Mouse (Mus musculus) forebrain, embryonic 11.5 days (tissue): Measurements from ENCODE around the gene Rcc2. TPM values are rescaled to one million over a fixed set of nuclear protein-coding genes. Genes with fewer than 3 reads are reported as not detected.

Source experiments
- ATAC-seq: fragments of 200-750 bp; cut with Nextera tagmentation; replicated peaks from 2 replicates; pipeline ENCODE4 v1.8.0; 2017; ENCODE audit warnings: moderate TSS enrichment; ENCODE audit not compliant: low FRiP score
- DNase-seq: peaks from one replicate; pipeline ENCODE4 v3.0.0-alpha.2; 2017; ENCODE audit warnings: low spot score
- H3K27ac ChIP-seq: fragments of 300-500 bp; sonication (generic); 2 replicates; pipeline ENCODE4 v1.5.1; 2014; ENCODE audit warnings: low read depth, low read length
- H3K27me3 ChIP-seq: fragments of 300-500 bp; sonication (generic); 2 replicates; pipeline ENCODE4 v1.6.1; 2014; ENCODE audit warnings: mild to moderate bottlenecking, low read length, mixed read lengths; ENCODE audit not compliant: control insufficient read depth, insufficient read depth
- H3K36me3 ChIP-seq: fragments of 300-500 bp; sonication (generic); 2 replicates; pipeline ENCODE4 v1.6.1; 2014; ENCODE audit warnings: mild to moderate bottlenecking, low read length, moderate library complexity, mixed read lengths; ENCODE audit not compliant: control insufficient read depth, insufficient read depth
- H3K4me1 ChIP-seq: fragments of 300-500 bp; sonication (generic); replicated peaks from 2 replicates; pipeline ENCODE4 v1.6.1; 2014; ENCODE audit warnings: low read length, mixed read lengths; ENCODE audit not compliant: control insufficient read depth, insufficient read depth
- H3K4me2 ChIP-seq: fragments of 300-500 bp; sonication (generic); 2 replicates; pipeline ENCODE4 v1.6.1; 2014; ENCODE audit warnings: low read depth, mild to moderate bottlenecking, low read length, moderate library complexity, mixed read lengths; ENCODE audit not compliant: severe bottlenecking
- H3K4me3 ChIP-seq: fragments of 300-500 bp; sonication (generic); 2 replicates; pipeline ENCODE4 v1.5.1; 2014; ENCODE audit warnings: low read depth, low read length
- H3K9ac ChIP-seq: fragments of 300-500 bp; sonication (generic); 2 replicates; pipeline ENCODE4 v1.6.1; 2014; ENCODE audit warnings: low read length
- H3K9me3 ChIP-seq: fragments of 300-500 bp; sonication (generic); 2 replicates; pipeline ENCODE4 v1.6.1; 2016; ENCODE audit warnings: low read length, mixed read lengths; ENCODE audit not compliant: control insufficient read depth
- WGBS: fragments of 180-500 bp; shearing (Covaris S2); extraction: QIAGEN DNeasy Blood & Tissue Kit; methylation state at CpG from one replicate; pipeline ENCODE4 v1.1.7; 2014; 5-methylcytosine and 5-hydroxymethylcytosine counted together
- polyA plus RNA-seq: library from polyadenylated mRNA; unstranded; fragments of >200 nt; fragmentation: Nextera tagmentation; extraction: Ambion mirVana; gene quantifications from 2 replicates; pipeline ENCODE4 v1.2.1, GENCODE M21; 2014

Gene Rcc2
- polyA plus RNA-seq, 1 experiment from 2014 or later: 91.6 TPM

- ATAC-seq: no peak
- no peak within 1 kb of the TSS for H3K4me2 ChIP-seq
- DNase-seq: no peak
- 0 out of 2 replicates have a peak, but pooled peaks cover 1% of the 10 kb centered on the region for H3K4me1 ChIP-seq
- H3K27ac ChIP-seq: no peak within 1 kb of the TSS
- no peaks in the 10 kb centered on the region for H3K9me3 ChIP-seq
- H3K4me3 ChIP-seq: no peak within 1 kb of the TSS
- no peak within 1 kb of the TSS for H3K9ac ChIP-seq
- H3K36me3 ChIP-seq: no peaks in the 10 kb centered on the region
- 93% methylated on average over 2 of the region's 2 CpGs for WGBS
- no peaks in the 10 kb centered on the region for H3K27me3 ChIP-seq
Observed at GRCm38 (mm10) chr4:140742543-140742942, 42.2 kb downstream of the Rcc2 start, which contains the start of gene Padi6. Padi6 (minus strand) TSS chr4:140742643.

DNA sequence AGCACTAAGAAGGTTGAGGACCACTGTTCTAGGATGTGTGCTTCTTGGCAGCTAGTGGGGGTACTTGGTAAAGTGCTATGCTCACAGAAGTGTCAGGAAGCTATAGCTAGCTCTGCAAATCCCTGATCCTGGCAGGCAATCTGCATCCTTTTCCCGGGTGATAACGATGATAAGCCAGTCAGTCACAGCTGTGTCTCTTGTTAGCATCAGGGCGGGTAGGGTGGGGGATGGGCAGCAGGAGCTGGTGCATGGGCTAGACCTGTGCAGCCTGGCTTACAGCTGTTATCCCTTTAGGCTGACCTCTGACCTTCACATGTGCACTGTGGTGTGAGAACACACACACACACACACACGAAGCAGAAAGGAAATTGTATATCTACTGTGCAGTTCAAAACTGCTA is 42.7 kb downstream of the Rcc2 start:
- Histone ChIP-seq H3K27me3 (no peaks in the 10 kb centered on the region), H3K9ac (no peak overlapping the region), H3K4me1 (0 out of 2 replicates have a peak, but pooled peaks cover 1% of the 10 kb centered on the region), H3K36me3 (no peaks in the 10 kb centered on the region), H3K4me3 (no peak overlapping the region), H3K27ac (no peak overlapping the region), H3K9me3 (no peaks in the 10 kb centered on the region), H3K4me2 (no peak overlapping the region)
- DNase-seq (no peak), ATAC-seq (no peak)
- 63% methylated on average over 4 of the region's 4 CpGs for WGBS

- ATAC-seq (no peak), DNase-seq (peak; percentile 67)
- Histone ChIP-seq H3K9me3 (no peaks in the 10 kb centered on the region), H3K27ac (no peak overlapping the region), H3K36me3 (no peaks in the 10 kb centered on the region), H3K4me3 (no peak overlapping the region), H3K4me2 (no peak overlapping the region), H3K27me3 (no peaks in the 10 kb centered on the region), H3K9ac (no peak overlapping the region), H3K4me1 (no peaks in the 10 kb centered on the region)
- WGBS: 27% methylated on average over 3 of the region's 3 CpGs
Observed at GRCm38 (mm10) chr4:140744654-140745053, 44.3 kb downstream of the Rcc2 start.

GRCm38 (mm10) chr4:140747978-140748377 is 47.6 kb downstream of the Rcc2 start:
- Histone ChIP-seq H3K27ac (no peak overlapping the region), H3K27me3 (no peaks in the 10 kb centered on the region), H3K9me3 (no peaks in the 10 kb centered on the region), H3K9ac (no peak overlapping the region), H3K36me3 (no peaks in the 10 kb centered on the region), H3K4me1 (peaks cover 3% of the 10 kb centered on the region; the same call in 1 of the 2 replicates), H3K4me3 (no peak overlapping the region), H3K4me2 (no peak overlapping the region)
- WGBS: 27% methylated on average over 12 of the region's 12 CpGs
- no peak for ATAC-seq
- DNase-seq: no peak

GRCm38 (mm10) chr4:140750328-140750727 is 50.0 kb downstream of the Rcc2 start:
- 7% methylated on average over 19 of the region's 19 CpGs for WGBS
- peak; percentile 63 for DNase-seq
- Histone ChIP-seq H3K27ac (no peak overlapping the region), H3K27me3 (no peaks in the 10 kb centered on the region), H3K9ac (peak overlapping the region; percentile 3; the same call in 1 of the 2 replicates), H3K4me2 (peak overlapping the region; percentile 44; the same call in 1 of the 2 replicates), H3K36me3 (no peaks in the 10 kb centered on the region), H3K4me1 (peaks cover 3% of the 10 kb centered on the region; the same call in 1 of the 2 replicates), H3K4me3 (peak overlapping the region; percentile 2; the same call in 1 of the 2 replicates), H3K9me3 (no peaks in the 10 kb centered on the region)
- no peak for ATAC-seq

- no peak overlapping the region for H3K4me2 ChIP-seq
- ATAC-seq (no peak), DNase-seq (no peak)
- no peaks in the 10 kb centered on the region for H3K27me3 ChIP-seq
- H3K27ac ChIP-seq: no peak overlapping the region
- H3K4me1 ChIP-seq: peaks cover 13% of the 10 kb centered on the region; the same call in 1 of the 2 replicates
- H3K9me3 ChIP-seq: no peaks in the 10 kb centered on the region
- H3K36me3 ChIP-seq: no peaks in the 10 kb centered on the region
- no peak overlapping the region for H3K4me3 ChIP-seq
- 72% methylated on average over 7 of the region's 7 CpGs for WGBS
- H3K9ac ChIP-seq: no peak overlapping the region
Observed at GRCm38 (mm10) chr4:140753366-140753765, 53.0 kb downstream of the Rcc2 start.

- H3K27ac ChIP-seq: no peak overlapping the region
- H3K9ac ChIP-seq: no peak overlapping the region
- H3K4me2 ChIP-seq: no peak overlapping the region
- no peaks in the 10 kb centered on the region for H3K36me3 ChIP-seq
- no peaks in the 10 kb centered on the region for H3K9me3 ChIP-seq
- no peak overlapping the region for H3K4me3 ChIP-seq
- peaks cover 10% of the 10 kb centered on the region; the same call in 1 of the 2 replicates for H3K4me1 ChIP-seq
- 88% methylated on average over 3 of the region's 3 CpGs for WGBS
- no peak for ATAC-seq
- no peak for DNase-seq
- H3K27me3 ChIP-seq: no peaks in the 10 kb centered on the region
Observed at GRCm38 (mm10) chr4:140755811-140756210, 55.5 kb downstream of the Rcc2 start.

DNA sequence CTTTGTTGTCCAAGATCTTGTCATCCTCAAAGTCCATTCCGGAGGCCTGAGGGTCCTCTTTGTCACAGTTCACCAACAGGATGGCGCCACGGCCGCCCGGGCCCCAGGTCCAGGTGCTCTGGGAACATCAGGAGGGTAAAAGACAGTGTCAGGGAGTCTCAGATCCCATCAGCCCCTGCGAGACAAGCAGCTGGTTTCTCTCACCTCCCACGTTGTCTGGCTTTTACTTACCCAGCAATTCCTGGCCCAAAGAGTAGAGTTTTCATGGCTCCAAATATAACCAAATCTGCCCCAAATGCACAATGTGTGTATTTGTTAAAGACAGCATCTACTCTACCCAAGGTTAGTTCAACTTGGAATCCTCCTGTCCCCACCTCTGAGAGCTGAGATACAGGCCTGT is 61.3 kb downstream of the Rcc2 start:
- Histone ChIP-seq H3K9me3 (no peaks in the 10 kb centered on the region), H3K4me2 (no peak overlapping the region), H3K27ac (no peak overlapping the region), H3K9ac (no peak overlapping the region), H3K4me3 (no peak overlapping the region), H3K4me1 (peaks cover 10% of the 10 kb centered on the region; the same call in 1 of the 2 replicates), H3K27me3 (no peaks in the 10 kb centered on the region), H3K36me3 (no peaks in the 10 kb centered on the region)
- ATAC-seq: no peak
- 84% methylated on average over 7 of the region's 7 CpGs for WGBS
- no peak for DNase-seq

DNA sequence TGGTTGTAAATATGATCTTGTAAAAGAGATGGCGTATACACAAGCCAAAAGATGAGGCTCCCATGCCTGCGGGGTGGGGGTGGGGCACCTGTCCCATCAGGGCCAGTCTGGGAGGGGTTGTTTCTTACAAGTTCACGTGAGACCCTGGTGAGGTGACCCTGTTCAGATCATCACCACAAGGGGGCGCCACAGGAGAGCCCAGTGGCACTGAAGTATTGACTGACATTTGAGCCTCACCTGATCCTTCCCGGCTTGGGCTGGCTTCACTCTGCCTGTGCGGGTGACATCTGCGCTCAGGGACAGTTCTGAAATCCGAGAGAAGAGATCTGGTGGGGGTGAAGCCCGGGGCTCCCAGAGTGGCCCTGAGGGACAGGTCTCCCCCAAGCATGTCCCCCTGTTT is 62.8 kb downstream of the Rcc2 start:
- ATAC-seq (no peak), DNase-seq (peak; percentile 82)
- Histone ChIP-seq H3K36me3 (no peaks in the 10 kb centered on the region), H3K27ac (no peak overlapping the region), H3K4me3 (no peak overlapping the region), H3K27me3 (no peaks in the 10 kb centered on the region), H3K4me1 (peaks cover 2% of the 10 kb centered on the region; the same call in 1 of the 2 replicates), H3K4me2 (no peak overlapping the region), H3K9ac (no peak overlapping the region), H3K9me3 (no peaks in the 10 kb centered on the region)
- WGBS: 19% methylated on average over 9 of the region's 9 CpGs
